Mouse (Mus musculus): ENCODE measurements around the gene Babam1. TPM values are rescaled to one million over a fixed set of nuclear protein-coding genes. Genes with fewer than 3 reads are reported as not detected.

The Babam1 gene
- 83.2 and 87.4 TPM in 2 replicates for polyA plus RNA-seq (2015; fragmentation: Nextera tagmentation; extraction: Ambion mirVana)

DNA sequence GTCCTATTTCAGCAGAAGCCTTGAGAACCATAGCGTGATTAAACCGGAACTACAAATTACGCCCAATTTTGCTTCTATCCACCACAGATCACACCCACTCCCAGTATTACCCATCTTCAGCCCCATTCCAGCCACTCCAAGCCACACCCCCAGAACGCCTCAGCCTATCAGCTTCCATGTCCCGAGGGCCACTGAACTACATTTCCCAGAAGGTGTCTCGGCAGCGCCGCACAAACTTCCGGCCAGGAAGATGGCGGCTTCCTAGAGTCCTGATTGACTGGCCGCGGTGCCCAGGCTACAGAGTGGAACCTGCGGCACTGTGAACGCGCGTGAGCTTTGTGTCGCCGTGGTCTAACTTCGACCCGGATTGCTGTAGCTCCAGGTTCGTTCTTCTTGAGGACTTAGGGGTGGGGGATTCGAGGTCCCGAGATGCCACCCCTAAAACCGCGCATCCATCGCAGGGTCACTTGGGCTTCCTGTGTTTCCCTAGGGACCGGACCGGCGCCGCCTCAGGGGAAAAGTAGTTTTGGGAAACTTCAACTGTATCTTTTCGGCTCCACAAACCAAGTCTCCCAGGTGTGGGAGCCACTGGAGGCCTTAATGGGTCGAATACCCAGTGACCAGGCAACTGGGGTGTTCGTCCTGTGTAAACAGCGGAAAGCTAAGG, at the start of gene Babam1:
Babam1 (plus strand) TSS at position 223 of the 667 bp plus-strand sequence.
- peak; percentile 92 for DNase-seq (ENCODE audit: low spot score)

DNA sequence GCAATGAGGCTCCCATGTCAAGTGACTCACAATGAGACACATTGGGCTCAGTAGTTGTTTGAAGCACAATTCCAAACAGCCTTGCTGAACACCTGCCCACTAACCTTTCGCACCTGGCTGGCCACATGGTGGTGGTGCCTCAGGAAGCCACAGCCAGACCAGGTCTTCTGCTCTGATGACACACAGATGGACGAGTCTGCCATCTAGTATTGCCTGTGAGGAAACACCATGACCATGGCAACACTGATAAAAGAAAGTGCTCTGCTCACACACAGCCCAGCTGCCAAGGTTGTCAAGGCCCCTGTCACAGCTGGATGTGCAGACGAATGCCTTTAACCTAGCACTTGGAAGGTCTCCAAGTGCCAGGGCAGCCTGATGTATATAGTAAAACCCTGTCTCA, 45.5 kb upstream of the Babam1 start:
- DNase-seq (ENCODE audit: low spot score), result no peak

DNA sequence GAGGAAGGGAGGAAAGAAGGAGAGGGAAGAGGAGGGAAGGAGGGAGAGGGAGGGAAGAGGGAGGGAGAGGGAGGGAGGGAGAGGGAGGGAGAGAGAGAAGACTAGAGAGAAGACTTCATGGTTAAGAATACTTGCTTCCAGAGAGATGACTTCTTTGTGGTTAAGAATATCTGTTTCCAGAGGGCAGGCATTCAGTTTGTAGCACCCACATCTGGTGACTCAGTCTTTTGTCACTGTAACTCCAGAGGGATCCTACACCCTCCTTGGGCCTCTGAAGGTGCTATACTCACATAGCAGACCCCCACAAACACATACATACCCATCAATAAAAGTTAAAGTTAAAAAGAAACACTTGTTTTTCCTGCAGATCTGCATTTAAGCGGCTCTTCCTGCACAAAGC, 45.1 kb upstream of the Babam1 start:
- no peak for DNase-seq (ENCODE audit: low spot score)

DNA sequence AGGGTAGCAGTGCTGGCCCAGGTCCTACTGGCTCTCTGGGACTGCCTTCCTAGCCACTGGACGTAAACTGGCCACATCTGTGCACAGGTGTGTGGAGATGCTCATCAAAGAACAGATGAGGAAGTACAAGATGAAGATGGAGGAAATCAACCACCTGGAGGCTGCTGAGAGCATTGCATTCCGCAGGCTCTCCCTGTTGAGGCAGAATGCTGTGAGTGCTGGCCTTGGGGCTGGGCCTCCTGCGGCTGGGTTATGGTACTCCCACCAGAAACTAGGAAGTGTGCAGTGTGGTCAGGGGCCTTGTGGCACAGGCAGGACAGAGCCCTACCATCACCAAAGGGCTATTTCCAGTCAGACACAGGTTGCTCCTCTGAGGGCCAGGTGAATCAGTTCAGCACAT, 38.6 kb upstream of the Babam1 start:
- DNase-seq (ENCODE audit: low spot score), result no peak

DNA sequence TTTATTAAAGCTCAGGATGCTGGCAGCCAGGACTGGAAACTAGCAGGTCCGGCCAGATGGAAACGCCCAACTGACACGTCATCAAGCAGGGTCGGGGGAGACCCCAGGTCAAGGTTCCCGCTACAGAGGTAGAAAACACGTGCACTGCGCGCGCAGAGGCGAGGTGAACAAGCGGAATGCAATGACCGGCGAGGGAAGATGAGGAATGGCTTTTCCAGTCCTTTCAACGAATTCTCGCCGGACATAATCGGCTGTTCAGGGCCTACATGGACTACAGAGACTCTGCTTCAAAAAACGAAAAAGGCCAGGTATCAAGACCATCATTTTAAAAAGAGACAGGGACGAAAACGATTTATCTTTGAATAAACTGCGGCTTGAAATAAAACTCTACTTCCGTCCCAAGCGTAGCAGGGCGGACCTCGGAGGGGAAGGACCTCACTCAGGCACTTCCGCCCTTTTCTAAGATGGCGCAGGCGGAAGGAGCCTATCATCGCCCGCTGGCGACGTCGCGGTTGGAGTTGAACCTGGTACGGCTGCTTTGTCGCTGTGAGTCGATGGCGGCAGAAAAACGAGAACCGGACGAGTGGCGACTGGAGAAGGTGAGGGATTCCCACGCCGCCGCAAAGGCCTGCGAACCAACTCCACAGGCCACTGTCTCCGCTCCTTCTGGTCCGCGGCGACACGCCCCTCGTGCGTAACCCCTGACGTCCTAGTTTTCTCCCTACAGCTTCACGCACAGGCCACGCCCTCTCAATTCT, 29.7 kb upstream of the Babam1 start, which contains the start of gene Use1:
Use1 (plus strand) TSS at position 78 of the 758 bp plus-strand sequence.
- DNase-seq (ENCODE audit: low spot score), result peak; percentile 93

DNA sequence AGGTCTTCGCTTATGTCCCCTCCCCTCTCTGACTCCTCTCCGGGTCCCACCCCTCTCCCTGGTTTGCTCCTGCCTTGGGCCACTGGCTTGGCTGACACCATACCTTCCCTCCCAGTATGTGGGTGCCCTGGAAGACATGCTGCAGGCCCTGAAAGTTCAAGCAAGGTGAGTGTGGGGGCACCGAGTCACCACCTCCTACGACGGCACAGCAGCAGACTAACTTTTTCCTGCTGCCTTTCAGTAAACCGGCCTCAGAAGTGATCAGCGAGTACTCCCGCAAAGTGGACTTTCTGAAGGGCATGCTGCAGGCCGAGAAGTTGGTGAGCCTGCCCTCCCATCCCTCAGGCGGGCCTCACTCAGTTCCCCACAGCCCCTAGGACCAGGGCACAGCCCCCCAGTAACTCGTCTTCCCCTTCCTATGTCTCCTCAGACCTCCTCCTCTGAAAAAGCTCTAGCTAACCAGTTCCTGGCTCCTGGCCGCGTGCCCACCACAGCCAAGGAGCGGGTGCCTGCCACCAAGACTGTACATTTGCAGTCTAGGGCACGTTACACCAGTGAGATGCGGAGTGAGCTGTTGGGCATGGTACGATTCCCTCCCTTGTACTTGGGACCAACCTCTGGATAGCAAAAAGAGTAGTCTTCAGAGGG, 29.0 kb upstream of the Babam1 start:
- no peak for DNase-seq (ENCODE audit: low spot score)

DNA sequence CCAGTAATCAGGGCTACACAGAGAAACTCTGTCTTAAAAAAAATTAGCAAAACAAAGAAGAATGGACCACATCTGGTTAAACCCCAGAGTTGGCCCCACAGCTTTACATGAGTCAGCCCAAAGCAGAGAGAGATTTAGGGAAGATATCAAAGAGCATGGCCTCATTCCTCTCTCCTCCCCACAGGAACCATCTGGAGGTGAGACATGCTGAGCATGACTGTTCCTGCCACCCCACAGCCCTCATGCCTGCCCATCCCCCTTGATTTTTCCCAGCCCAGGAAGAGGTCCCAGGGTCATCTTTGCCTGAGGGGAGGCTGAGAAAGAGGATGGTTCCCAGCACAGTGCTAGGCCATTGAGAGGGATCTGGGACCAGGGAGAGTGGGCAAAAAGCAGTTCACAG, 28.3 kb upstream of the Babam1 start:
- no peak for DNase-seq (ENCODE audit: low spot score)

DNA sequence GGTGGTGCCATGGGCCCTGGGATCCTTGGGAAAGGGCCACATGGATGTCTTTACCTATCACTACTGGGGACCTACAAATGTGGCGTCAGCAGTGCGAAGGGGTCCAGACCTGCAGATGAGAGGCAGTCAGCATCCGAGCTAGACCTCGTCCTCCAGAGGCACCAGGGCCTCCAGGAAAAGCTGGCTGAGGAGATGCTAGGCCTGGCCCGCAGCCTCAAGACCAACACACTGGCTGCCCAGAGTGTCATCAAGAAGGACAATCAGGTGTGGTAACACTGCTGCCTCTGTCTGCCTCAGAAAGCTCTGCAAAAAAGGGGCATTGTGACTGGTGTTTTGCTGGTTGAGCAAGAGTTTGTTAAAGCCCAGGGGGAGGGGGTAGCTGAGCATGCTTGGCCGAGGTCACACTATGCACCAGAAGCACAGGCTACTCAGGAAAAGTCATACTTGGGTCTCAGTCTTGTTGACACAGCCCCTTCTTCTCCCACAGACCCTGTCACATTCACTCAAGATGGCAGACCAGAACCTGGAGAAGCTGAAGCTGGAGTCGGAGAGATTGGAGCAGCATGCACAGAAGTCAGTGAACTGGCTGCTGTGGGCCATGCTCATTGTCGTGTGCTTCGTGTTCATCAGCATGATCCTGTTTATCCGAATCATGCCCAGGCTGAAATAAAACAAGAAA, 27.5 kb upstream of the Babam1 start:
- no peak for DNase-seq (ENCODE audit: low spot score)

DNA sequence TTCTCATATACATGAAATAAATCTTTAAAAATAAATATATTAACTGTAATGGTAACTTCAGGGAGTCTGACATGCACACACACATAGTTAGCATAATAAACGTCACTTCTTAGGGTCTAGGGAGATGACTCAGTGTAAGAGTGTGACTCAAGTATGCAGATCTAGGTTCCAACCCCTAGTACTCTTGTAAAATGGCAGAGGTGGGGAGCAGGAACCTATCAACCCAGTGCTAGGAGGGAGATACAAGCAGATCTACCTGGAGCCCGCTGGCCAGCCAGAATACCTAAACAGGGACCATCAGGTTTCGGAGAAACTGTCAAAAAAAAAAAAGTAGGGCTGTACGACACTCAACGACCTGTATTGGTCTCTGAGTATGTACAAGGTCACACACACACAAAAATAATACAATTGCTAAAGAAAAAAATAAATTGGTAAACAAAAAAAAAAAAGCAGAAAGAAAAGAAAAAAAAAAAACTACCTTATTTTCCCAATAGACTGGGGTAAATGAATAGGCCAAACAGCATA, 25.9 kb upstream of the Babam1 start:
- DNase-seq (ENCODE audit: low spot score), result peak; percentile 21

DNA sequence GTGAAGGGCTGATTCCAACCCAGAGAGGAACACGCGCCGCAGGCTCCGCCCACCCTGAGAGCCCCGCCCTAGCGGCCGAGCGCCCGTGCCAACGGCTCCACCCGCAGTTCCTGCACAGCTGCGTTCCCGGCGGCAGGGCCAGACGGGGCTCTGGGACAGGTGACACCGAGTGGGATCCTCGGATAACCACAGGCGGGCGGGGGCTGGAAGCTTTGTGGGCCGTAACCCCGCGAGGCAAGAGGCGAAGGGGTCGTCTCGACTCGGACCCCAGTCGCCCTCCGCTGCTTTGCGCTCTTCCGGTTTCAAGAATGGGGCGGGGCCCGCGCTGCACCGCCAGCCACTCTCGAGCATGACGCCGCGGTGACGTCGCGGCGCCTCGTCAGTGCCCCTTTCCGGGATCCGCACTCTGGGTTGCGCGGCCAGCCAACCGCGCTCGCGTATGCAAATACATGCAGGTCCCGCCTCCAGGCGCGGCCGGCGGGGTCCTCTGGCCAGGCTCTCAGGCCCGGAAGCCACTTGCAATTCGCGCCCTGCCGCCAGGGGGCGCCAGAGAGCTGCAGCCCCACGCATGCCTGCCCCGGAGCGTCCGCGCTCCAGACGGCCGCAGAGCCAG, 25.3 kb upstream of the Babam1 start, which contains the start of gene Ocel1:
Ocel1 (plus strand) TSS at position 63 of the 613 bp plus-strand sequence.
- peak; percentile 99 for DNase-seq (ENCODE audit: low spot score)

DNA sequence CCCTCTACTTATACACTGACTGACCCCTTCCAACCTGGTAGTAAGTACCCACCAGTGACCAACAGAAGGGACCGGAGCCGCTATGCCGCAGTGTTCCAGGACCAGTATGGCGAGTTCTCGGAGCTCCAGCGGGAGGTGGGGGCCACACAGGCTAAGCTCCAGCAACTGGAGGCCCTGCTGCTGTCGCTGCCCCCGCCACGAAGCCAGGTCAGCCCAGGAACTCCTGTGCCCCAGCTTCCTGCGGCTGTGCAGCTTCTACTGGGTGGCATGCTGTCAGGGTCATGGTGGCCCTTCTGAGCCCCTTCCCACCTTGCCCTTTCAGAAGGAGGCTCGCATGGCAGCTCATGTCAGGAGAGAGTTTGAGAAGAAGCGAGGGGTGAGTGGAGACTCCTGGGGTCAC, 24.2 kb upstream of the Babam1 start:
- no peak for DNase-seq (ENCODE audit: low spot score)

DNA sequence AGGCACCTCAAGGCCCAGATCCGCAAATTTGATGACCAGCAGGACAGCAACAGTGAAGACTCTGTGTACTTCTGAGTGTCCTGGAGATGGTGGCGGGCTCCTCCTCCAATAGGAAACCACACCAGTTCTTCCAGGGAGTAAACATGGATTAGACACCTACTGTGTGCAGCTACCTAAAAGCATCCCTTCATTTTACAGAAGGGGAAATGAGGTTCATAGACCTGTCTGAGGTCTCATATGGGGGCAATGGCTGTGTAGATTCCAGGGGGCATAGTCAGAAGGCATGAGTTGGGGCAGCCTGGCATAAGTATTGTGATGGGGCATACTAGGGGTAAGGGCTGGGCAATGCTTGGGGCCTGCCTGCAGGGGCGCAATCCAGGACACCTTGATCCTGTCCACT, 23.7 kb upstream of the Babam1 start:
- DNase-seq (ENCODE audit: low spot score), result no peak

DNA sequence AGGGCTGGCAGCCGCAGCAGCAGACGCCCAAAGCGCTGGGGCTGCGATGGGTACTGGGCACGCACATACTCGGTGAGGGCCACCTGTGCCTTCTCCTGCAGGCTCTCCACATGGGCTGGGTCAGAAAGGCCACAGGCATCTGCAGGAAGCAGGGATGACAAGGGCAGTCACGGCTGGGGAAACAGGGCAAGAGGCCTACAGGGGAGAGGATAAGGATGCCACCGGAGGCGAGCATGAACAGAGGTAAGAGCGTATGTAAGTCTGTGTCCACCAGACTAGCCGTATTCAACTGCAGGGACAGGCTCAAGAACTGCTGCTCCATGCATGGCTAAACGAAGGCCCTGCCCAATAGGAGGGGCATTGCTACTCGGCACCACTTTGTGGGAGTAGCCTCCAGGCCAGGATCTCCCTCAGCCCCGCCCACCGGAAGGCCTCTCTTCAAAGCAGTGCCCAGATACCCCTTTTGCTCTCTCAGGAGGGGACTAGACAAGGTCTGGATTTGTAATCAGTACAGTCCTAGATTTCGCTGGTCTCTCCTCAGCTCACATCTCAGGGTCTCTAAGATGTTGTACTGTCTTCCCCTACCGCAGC, 21.9 kb upstream of the Babam1 start:
- no peak for DNase-seq (ENCODE audit: low spot score)

DNA sequence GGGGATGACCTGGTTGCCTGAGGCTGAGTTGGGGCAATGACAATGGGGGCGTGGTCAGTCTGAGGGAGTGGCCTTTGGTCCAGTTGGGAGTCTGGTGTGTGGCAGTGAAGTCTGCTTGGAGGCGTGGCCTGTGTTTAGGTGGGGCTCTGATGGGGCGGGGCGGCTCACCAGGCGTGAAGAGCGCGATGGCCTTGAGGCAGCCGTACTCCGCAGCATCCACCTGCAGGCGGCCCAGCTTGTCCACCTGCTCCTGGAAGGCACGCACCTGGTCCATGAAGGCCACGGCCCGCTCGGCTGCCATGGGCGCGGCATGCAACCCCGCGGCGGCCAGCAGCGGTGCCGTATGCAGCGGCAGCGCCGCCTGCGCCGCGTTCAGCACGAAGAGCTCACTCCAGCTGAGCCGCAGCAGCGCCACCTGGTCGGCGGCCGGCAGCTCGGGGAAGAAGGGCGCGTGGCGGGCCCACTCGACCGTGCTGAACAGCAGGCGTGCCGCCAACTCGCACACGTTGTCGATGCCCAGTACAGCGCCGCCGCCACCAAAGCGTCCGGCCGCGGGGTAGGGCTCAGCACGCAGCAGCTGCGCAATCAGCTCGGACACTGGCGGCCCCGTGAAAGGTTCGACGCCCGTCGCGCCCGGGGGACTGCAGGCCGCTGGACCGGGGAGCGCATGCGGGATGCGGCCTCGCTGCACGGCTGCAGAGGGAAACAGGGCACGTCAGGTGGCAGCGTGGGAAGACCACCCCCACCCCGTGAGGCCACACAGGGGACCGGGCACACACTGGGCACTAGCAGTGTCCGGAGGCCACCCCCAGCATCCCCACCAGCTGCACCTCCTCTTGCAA, 20.9 kb upstream of the Babam1 start:
- peak; percentile 63 for DNase-seq (ENCODE audit: low spot score)

DNA sequence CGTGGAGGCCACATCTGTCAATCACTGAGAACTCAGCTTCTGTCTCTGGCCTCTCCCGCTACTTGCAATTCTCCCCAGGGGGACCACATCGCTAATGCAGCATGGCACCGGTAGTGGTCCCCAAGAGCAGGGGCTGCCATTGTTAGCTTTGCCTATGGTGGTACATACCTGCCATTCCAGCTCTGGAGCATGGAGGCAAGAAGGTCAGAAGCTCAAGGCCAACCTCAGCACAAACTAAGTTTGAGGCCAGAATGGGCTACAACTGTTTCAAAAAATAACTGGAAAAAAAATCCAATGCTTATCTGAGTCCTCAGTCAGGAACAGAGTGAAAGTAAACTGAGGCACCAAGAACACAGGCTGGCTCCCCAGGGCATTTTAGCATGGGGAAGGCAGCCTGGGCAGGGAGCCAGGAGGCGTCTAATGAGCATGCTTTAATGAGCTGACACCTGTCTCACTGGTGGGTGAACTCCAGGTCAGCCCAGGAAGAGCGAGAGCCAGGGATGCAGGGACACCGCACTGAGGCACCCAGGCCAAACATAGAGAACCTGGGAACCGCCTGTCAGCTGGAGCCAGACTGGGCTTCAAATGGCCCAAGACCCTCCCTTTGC, 20.1 kb upstream of the Babam1 start:
- DNase-seq (ENCODE audit: low spot score), result no peak

DNA sequence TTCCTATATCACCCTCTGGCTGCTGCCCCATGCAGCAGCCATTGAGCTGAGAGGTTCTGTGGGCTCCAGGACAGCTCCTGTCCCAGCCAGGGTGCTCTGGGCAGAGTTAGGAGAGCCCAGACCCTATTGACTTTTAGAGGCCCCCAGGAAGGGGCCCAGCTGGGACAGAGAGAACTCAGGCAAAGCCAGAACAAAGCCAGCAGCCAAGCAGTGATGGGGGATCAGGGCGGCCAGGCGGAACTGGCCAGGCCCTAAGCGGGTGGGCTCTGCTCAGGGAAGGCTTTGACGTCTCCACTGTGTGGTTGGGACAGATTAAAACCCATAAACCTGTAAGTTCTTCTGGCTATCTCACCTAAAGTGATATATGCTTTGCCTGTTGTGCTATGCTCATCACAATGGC, 17.7 kb upstream of the Babam1 start:
- DNase-seq (ENCODE audit: low spot score), result no peak

DNA sequence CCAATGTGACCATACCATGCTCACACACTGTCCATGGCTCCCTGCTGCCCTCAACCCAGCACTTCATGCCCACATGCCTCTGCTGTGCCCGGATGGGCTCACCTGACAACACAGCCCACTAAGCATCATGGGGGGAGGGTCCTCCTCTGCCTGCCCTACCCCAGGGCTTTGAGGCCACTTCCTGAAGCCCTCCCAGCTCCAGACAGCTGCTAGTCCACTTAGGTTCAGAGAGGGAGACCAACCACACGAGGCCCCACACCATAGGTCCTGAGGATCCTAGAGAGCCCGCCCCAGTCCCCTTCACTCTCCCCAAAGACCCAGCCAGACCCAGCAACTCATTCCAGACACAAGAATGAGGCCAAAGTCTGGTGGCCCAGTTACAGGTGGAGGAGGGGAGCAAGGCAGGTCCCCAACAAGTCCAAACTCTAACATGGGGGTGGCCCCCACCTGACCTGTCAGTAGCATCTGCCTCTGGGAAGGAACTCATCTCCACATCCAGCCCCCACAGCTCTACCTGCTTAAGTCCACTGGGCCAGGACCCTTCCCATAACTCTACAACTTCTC, 17.1 kb upstream of the Babam1 start:
- no peak for DNase-seq (ENCODE audit: low spot score)

DNA sequence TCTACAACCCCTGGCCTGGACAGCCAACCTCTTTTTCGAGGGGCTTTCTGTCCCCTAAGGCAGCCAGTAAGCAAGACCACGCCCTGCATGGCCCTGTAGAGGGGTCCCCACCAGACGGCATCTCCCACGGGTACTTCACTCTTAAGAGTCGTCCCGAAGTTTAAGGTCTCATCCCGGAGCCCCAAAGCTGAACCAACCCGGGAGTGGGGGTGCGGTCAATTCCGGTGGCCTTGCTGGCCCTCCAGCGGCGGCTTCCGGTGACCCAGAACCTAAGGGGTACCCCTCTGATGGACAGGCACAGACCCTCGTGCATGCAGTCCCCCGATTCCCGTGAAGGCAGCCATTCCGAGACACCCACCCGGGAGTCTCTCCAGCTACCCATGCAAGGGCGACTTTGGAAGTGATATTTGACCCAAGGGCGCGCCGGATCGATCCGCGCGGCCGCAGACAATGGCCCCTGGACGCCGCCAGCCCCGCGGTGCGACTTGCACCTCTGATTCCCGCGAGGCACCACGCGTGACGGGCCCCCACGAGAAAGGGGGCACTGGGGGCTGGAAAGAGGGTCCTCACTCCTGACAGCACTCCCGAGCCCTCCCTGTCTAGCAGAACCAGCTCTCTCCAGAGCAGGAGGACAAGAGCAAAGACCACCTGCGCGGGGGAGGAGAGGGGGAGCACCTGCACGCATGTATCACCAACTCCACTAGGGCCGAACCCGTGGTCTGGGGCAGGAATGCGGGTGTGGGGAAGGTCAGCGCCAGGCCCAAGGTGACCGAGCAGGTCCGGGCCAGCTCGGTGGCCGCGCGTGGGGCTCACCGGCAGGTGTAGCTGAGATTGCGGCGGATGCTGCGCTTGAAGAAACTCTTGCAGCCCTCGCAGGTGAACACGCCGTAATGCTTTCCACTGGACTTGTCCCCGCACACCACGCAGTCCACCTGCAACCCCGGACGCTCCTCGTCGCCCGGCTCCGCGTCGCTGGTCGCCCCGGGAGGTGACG, 16.2 kb upstream of the Babam1 start:
- no peak for DNase-seq (ENCODE audit: low spot score)
